ENCODE assay signal across 18 mouse cellular contexts in the genomic region with DNA sequence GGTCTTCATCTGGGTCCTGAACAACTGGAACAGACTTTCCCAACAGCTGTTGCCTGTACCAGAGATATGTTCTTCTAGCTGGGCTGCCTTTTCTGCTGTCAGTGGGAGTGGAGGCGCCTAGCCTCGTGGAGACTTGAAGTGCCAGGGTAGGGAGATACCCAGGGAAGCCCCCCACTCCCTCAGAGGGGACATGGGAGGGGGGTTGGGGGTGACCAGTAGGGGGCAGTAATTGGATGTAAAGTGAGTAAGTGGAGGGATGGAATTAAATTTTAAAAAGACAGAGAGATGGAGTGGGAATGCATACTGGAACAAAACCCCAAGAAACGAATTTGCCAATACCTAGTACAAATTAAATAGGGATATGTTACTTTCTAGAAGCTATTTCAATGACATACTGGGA. TPM values are rescaled to one million over a fixed set of nuclear protein-coding genes. Genes with fewer than 3 reads are reported as not detected.
A peak's percentile ranks its signal among the peaks of the same experiment; 100 is the strongest.
DNase-seq lines count a peak whose midpoint lies in the region; ATAC-seq and TF ChIP-seq lines count a peak whose summit lies in the region.
"Had no signal": no experiment of that assay in that cellular context is flagged by ENCODE, and none has a peak within 500 bp of the region (broad histone marks: within the 10 kb centered on the region; RNA-seq: fewer than 3 reads in every experiment).

No protein-coding gene starts in this region.

- no peak for ATAC-seq in liver, postnatal 0 days
- ATAC-seq in liver, embryonic 12.5 days = no peak

- H3K27me3 ChIP-seq in liver, postnatal 0 days (ENCODE audit: insufficient read depth, low read length) = 0 out of 2 replicates have a peak, but pooled peaks cover 3% of the 10 kb centered on the region
- H3K27me3 ChIP-seq in liver, embryonic 12.5 days (replicated peaks) = 0 out of 2 replicates have a peak, but pooled peaks cover 3% of the 10 kb centered on the region
- H3K27me3 ChIP-seq in splenic B cell, adult 2 months (ENCODE audit: control insufficient read depth, insufficient read depth, low read length, poor library complexity, severe bottlenecking) = no peaks in the 10 kb centered on the region

- no peaks in the 10 kb centered on the region for H3K36me3 ChIP-seq in liver, postnatal 0 days (replicated peaks; ENCODE audit: insufficient read depth, low read length)
- H3K36me3 ChIP-seq in liver, embryonic 12.5 days = no peaks in the 10 kb centered on the region
- H3K36me3 ChIP-seq in splenic B cell, adult 2 months (ENCODE audit: control insufficient read depth, insufficient read depth, low read length, poor library complexity, severe bottlenecking) = no peaks in the 10 kb centered on the region
- H3K36me3 ChIP-seq: midbrain, embryonic 10.5 days had no signal

- H3K4me1 ChIP-seq in liver, postnatal 0 days (ENCODE audit: insufficient read depth) = no peaks in the 10 kb centered on the region
- no peaks in the 10 kb centered on the region for H3K4me1 ChIP-seq in liver, embryonic 12.5 days
- H3K4me1 ChIP-seq: midbrain, embryonic 10.5 days had no signal

- no peaks in the 10 kb centered on the region for H3K9me3 ChIP-seq in liver, postnatal 0 days (ENCODE audit: low read length)
- no peaks in the 10 kb centered on the region for H3K9me3 ChIP-seq in liver, embryonic 12.5 days (replicated peaks)
- H3K9me3 ChIP-seq: midbrain, embryonic 10.5 days had no signal

- 41% methylated on average over 3 of the region's 3 CpGs for WGBS in liver, postnatal 0 days (ENCODE audit: insufficient replicate concordance)
- 31% methylated on average over 3 of the region's 3 CpGs for WGBS in liver, embryonic 12.5 days (ENCODE audit: insufficient replicate concordance)

- H3K27ac ChIP-seq in liver, postnatal 0 days (ENCODE audit: low read depth) = no peak overlapping the region
- no peak overlapping the region for H3K27ac ChIP-seq in liver, embryonic 12.5 days
- H3K27ac ChIP-seq: midbrain, embryonic 10.5 days had no signal

- DNase-seq in cerebellum, postnatal 10 days = peak; percentile 14 to 17
- DNase-seq in cerebellum, adult 11-12 months = no peak
- no peak for DNase-seq in liver, postnatal 0 days
- peak; percentile 16 for DNase-seq in ZHBTc4 (ENCODE audit: low read depth, low spot score)
- peak; percentile 40 for DNase-seq in splenic B cell, adult 2 months (ENCODE audit: low read depth, low spot score)
- no peak for DNase-seq in adrenal gland, postnatal 4 days (ENCODE audit: low spot score in 2 of 2)
- DNase-seq in gastrocnemius, postnatal 4 days (ENCODE audit: low spot score in 2 of 2) = no peak
- DNase-seq: adrenal gland, postnatal 25 days; heart, postnatal 36 days; kidney, adult 9 months; layer of hippocampus, adult 9-11 months; lung, adult 2 months had no signal

- no peak overlapping the region for H3K9ac ChIP-seq in liver, postnatal 0 days (replicated peaks)
- no peak overlapping the region for H3K9ac ChIP-seq in liver, embryonic 12.5 days

- TF ChIP-seq EP300 in liver, postnatal 0 days (IDR thresholded peaks at IDR 0.05; ENCODE audit: low read depth) = no peak

- no peak overlapping the region for H3K4me3 ChIP-seq in liver, postnatal 0 days (ENCODE audit: low read depth, low read length)
- H3K4me3 ChIP-seq in liver, embryonic 12.5 days = no peak overlapping the region
- H3K4me3 ChIP-seq: midbrain, embryonic 10.5 days; myocyte had no signal

- TF ChIP-seq CTCF in liver, postnatal 0 days (IDR thresholded peaks at IDR 0.05; ENCODE audit: low read depth) = 0 out of 2 replicates have a peak, but pooled peaks have one; percentile 26

- no peak overlapping the region for H3K4me2 ChIP-seq in liver, postnatal 0 days (ENCODE audit: low read depth, low read length)
- H3K4me2 ChIP-seq in liver, embryonic 12.5 days = no peak overlapping the region

RNA-seq across cellular contexts. Expression of a gene that starts 28.1 kb away (rescaled TPM):
- 0.06 and 0.07 TPM in 2 replicates for polyA plus RNA-seq in liver, postnatal 0 days (2015; fragmentation: Nextera tagmentation; extraction: Ambion mirVana)
- polyA plus RNA-seq in liver, embryonic 12.5 days (2016; fragmentation: Nextera tagmentation; extraction: Ambion mirVana) = not detected in 2 replicates
- total RNA-seq in adrenal gland, postnatal 4 days (2021) = 1 to 10 TPM; 2.1 to 2.7 TPM
- 1 to 10 TPM in 1 of 2 experiments, under 1 TPM in 1; 0.69 to 1.5 TPM for total RNA-seq in gastrocnemius, postnatal 4 days (2021)

RNA-seq across cellular contexts. Expression of a gene that starts 53.5 kb away (rescaled TPM):
- polyA plus RNA-seq in liver, postnatal 0 days (2015; fragmentation: Nextera tagmentation; extraction: Ambion mirVana) = not detected in 2 replicates
- polyA plus RNA-seq in liver, embryonic 12.5 days (2016; fragmentation: Nextera tagmentation; extraction: Ambion mirVana) = not detected in 2 replicates
- not detected for total RNA-seq in adrenal gland, postnatal 4 days (2021)
- not detected for total RNA-seq in gastrocnemius, postnatal 4 days (2021)
- total RNA-seq: adrenal gland, postnatal 25 days; heart, postnatal 36 days had no signal
- polyA plus RNA-seq: cortical plate, adult 2 months; limb, embryonic 11.5 days; lung, adult 2 months; midbrain, embryonic 10.5 days; myocyte; stomach, embryonic 16.5 days had no signal

Comparison
In these comparisons a context has a peak if more than half of its experiments do, and no peak if none do; other contexts are left out.
1. DNase-seq: peak in cerebellum, postnatal 10 days (2 of 2), ZHBTc4 (single experiment) and splenic B cell, adult 2 months (single experiment); none in cerebellum, adult 11-12 months (single experiment), liver, postnatal 0 days (single experiment), adrenal gland, postnatal 4 days (0 of 2) and gastrocnemius, postnatal 4 days (0 of 2).